ENCODE assay signal across 18 mouse cellular contexts in the genomic region with DNA sequence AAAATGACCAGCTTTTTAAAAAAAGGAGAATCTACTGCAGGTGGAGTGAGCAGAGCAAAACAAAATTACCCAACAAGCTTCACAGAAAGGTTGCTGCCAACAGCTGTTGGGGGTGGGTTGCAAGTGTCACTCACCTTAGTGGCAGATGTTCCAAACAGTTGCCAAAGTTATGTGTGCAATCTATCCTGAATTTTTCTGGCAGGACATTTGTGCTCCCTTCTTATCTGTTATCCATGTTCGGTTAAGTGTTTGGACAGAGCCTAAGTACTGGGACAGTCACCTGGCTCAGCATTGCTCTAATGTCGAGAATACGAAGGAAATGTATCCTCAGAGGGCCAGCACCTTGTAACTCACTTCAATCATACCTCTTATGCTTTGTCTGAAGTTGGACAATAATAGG.
A peak's percentile ranks its signal among the peaks of the same experiment; 100 is the strongest.
DNase-seq lines count a peak whose midpoint lies in the region; ATAC-seq and TF ChIP-seq lines count a peak whose summit lies in the region.
"Had no signal": no experiment of that assay in that cellular context is flagged by ENCODE, and none has a peak within 500 bp of the region (broad histone marks: within the 10 kb centered on the region; RNA-seq: fewer than 3 reads in every experiment).

No protein-coding gene starts in this region.

- H3K27ac ChIP-seq in liver, adult 2 months (replicated peaks; ENCODE audit: insufficient read depth, low read depth, low read length) = no peak overlapping the region
- no peak overlapping the region for H3K27ac ChIP-seq in liver, postnatal 0 days (ENCODE audit: low read depth)

- H3K36me3 ChIP-seq in liver, adult 2 months (ENCODE audit: control insufficient read depth, insufficient read depth, low read length) = no peaks in the 10 kb centered on the region
- H3K36me3 ChIP-seq in liver, postnatal 0 days (replicated peaks; ENCODE audit: insufficient read depth, low read length) = no peaks in the 10 kb centered on the region
- H3K36me3 ChIP-seq: G1E had no signal

- no peaks in the 10 kb centered on the region for H3K79me2 ChIP-seq in liver, adult 2 months (ENCODE audit: control insufficient read depth, insufficient read depth, low read length)

- H3K9me3 ChIP-seq in liver, postnatal 0 days (ENCODE audit: low read length) = no peaks in the 10 kb centered on the region
- H3K9me3 ChIP-seq: G1E had no signal

- H3K4me2 ChIP-seq in liver, postnatal 0 days (ENCODE audit: low read depth, low read length) = no peak overlapping the region

- no peaks in the 10 kb centered on the region; the same call in 1 of the 2 replicates for H3K27me3 ChIP-seq in liver, adult 2 months (ENCODE audit: control insufficient read depth, insufficient read depth, low read length)
- H3K27me3 ChIP-seq in liver, postnatal 0 days (ENCODE audit: insufficient read depth, low read length) = no peaks in the 10 kb centered on the region
- H3K27me3 ChIP-seq: CH12.LX, Patski had no signal

- no peak overlapping the region for H3K4me3 ChIP-seq in liver, adult 2 months (ENCODE audit: insufficient read depth, low read depth, low read length)
- H3K4me3 ChIP-seq in liver, postnatal 0 days (ENCODE audit: low read depth, low read length) = no peak overlapping the region

- TF ChIP-seq CTCF in liver, adult 2 months (IDR thresholded peaks at IDR 0.05; ENCODE audit: low read depth, low read length) = no peak
- TF ChIP-seq CTCF in liver, postnatal 0 days (IDR thresholded peaks at IDR 0.05; ENCODE audit: low read depth) = no peak

- 17% methylated on average over 3 of the region's 3 CpGs for WGBS in liver, adult 2 months
- 71% methylated on average over 3 of the region's 3 CpGs for WGBS in liver, postnatal 0 days (ENCODE audit: insufficient replicate concordance)

- no peaks in the 10 kb centered on the region; the same call in 1 of the 2 replicates for H3K4me1 ChIP-seq in liver, adult 2 months (ENCODE audit: control insufficient read depth, insufficient read depth, low read length)
- H3K4me1 ChIP-seq in liver, postnatal 0 days (ENCODE audit: insufficient read depth) = no peaks in the 10 kb centered on the region

- ATAC-seq in liver, postnatal 0 days = no peak
- ATAC-seq: activated CD4-positive, CD25-positive, alpha-beta regulatory T cell, adult 4 months; CD4-positive, CD25-positive, alpha-beta regulatory T cell, adult 4 months; Patski had no signal

- H3K9ac ChIP-seq in liver, adult 2 months (ENCODE audit: low read depth, low read length) = no peak overlapping the region
- H3K9ac ChIP-seq in liver, postnatal 0 days (replicated peaks) = no peak overlapping the region

- peak; percentile 85 for DNase-seq in liver, adult 2 months (ENCODE audit: extremely low read depth, low read depth, low spot score)
- no peak for DNase-seq in liver, postnatal 0 days
- DNase-seq: adrenal gland, adult 2 months; adrenal gland, adult 8-10 months; adrenal gland, postnatal 10 days; adrenal gland, postnatal 14 days; adrenal gland, postnatal 25 days; adrenal gland, postnatal 36 days; B cell, adult 2 months; cerebellum, adult 11 months; cerebellum, adult 11-12 months; cerebellum, adult 18-20 months; cerebellum, adult 2 months had no signal

- no peak for TF ChIP-seq POLR2A in liver, adult 2 months (IDR thresholded peaks at IDR 0.05; ENCODE audit: extremely low read depth, insufficient read depth, low read length)

- no peak for TF ChIP-seq EP300 in liver, postnatal 0 days (IDR thresholded peaks at IDR 0.05; ENCODE audit: low read depth)
